24 mouse cellular contexts compared by ENCODE assay signal in genomic region chr2:5592461-5593136, GRCm38 (mm10).
DNase-seq lines count a peak whose midpoint lies in the region; ATAC-seq and TF ChIP-seq lines count a peak whose summit lies in the region.
"Had no signal": no experiment of that assay in that cellular context is flagged by ENCODE, and none has a peak within 500 bp of the region (broad histone marks: within the 10 kb centered on the region; RNA-seq: fewer than 3 reads in every experiment).

No protein-coding gene starts in this region.

- no peak for ATAC-seq in liver, embryonic 12.5 days
- ATAC-seq in hematopoietic stem cell, adult 5-6 weeks (replicated peaks in 1 of 2; ENCODE audit: insufficient read depth in 1 of 2, low FRiP score in 2 of 2, low TSS enrichment in 1 of 2, low read depth in 1 of 2, poor library complexity in 2 of 2, severe bottlenecking in 2 of 2), result peak; percentile 49 to 72
- ATAC-seq in hindbrain, embryonic 12.5 days (ENCODE audit: low FRiP score), result no peak
- no peak for ATAC-seq in megakaryocyte-erythroid progenitor cell, adult 5-6 weeks (replicated peaks; ENCODE audit: low FRiP score, low TSS enrichment, poor library complexity, severe bottlenecking)
- ATAC-seq: forebrain, postnatal 0 days; hindbrain, embryonic 16.5 days; inflammation-experienced regulatory T-cells, adult 6 months; intestine, postnatal 0 days had no signal

- no peak overlapping the region for H3K4me2 ChIP-seq in liver, embryonic 12.5 days
- no peak overlapping the region for H3K4me2 ChIP-seq in hindbrain, embryonic 12.5 days (replicated peaks)
- H3K4me2 ChIP-seq: embryonic facial prominence, embryonic 13.5 days; forebrain, embryonic 12.5 days; heart, embryonic 11.5 days; heart, embryonic 15.5 days had no signal

- H3K27me3 ChIP-seq in liver, adult 2 months (ENCODE audit: control insufficient read depth, insufficient read depth, low read length), result no peaks in the 10 kb centered on the region
- H3K27me3 ChIP-seq in liver, embryonic 12.5 days (replicated peaks), result no peaks in the 10 kb centered on the region
- no peaks in the 10 kb centered on the region for H3K27me3 ChIP-seq in hindbrain, embryonic 12.5 days
- H3K27me3 ChIP-seq: embryonic facial prominence, embryonic 13.5 days; forebrain, embryonic 12.5 days; heart, embryonic 15.5 days had no signal

- H3K36me3 ChIP-seq in liver, adult 2 months (ENCODE audit: control insufficient read depth, insufficient read depth, low read length), result peaks cover 5% of the 10 kb centered on the region; the same call in 1 of the 2 replicates
- no peaks in the 10 kb centered on the region for H3K36me3 ChIP-seq in liver, embryonic 12.5 days
- H3K36me3 ChIP-seq in hindbrain, embryonic 12.5 days, result no peaks in the 10 kb centered on the region
- H3K36me3 ChIP-seq: embryonic facial prominence, embryonic 13.5 days; forebrain, embryonic 12.5 days; G1E; heart, embryonic 15.5 days had no signal

- H3K79me2 ChIP-seq in liver, adult 2 months (ENCODE audit: control insufficient read depth, insufficient read depth, low read length), result peaks cover 30% of the 10 kb centered on the region; the same call in 1 of the 2 replicates

- WGBS in liver, adult 2 months, result 79% methylated on average over 6 of the region's 6 CpGs
- WGBS in liver, embryonic 12.5 days (ENCODE audit: insufficient replicate concordance), result 54% methylated on average over 6 of the region's 6 CpGs
- WGBS in hindbrain, embryonic 12.5 days, result 82% methylated on average over 6 of the region's 6 CpGs

- no peak overlapping the region for H3K9ac ChIP-seq in liver, adult 2 months (ENCODE audit: low read depth, low read length)
- H3K9ac ChIP-seq in liver, embryonic 12.5 days, result no peak overlapping the region
- H3K9ac ChIP-seq in hindbrain, embryonic 12.5 days, result no peak overlapping the region
- H3K9ac ChIP-seq: embryonic facial prominence, embryonic 13.5 days; forebrain, embryonic 12.5 days; forebrain, postnatal 0 days; heart, embryonic 15.5 days had no signal

- H3K27ac ChIP-seq in liver, adult 2 months (replicated peaks; ENCODE audit: insufficient read depth, low read depth, low read length), result 0 out of 2 replicates have a peak overlapping the region, but pooled peaks have one; percentile 22
- no peak overlapping the region for H3K27ac ChIP-seq in liver, embryonic 12.5 days
- no peak overlapping the region for H3K27ac ChIP-seq in hindbrain, embryonic 12.5 days
- H3K27ac ChIP-seq: embryonic facial prominence, embryonic 13.5 days; forebrain, embryonic 12.5 days; heart, embryonic 15.5 days had no signal

- H3K4me1 ChIP-seq in liver, adult 2 months (ENCODE audit: control insufficient read depth, insufficient read depth, low read length), result peaks cover 19% of the 10 kb centered on the region
- peaks cover 9% of the 10 kb centered on the region; the same call in 1 of the 2 replicates for H3K4me1 ChIP-seq in liver, embryonic 12.5 days
- H3K4me1 ChIP-seq in hindbrain, embryonic 12.5 days, result peaks cover 13% of the 10 kb centered on the region

- no peak for TF ChIP-seq POLR2A in liver, adult 2 months (IDR thresholded peaks at IDR 0.05; ENCODE audit: extremely low read depth, insufficient read depth, low read length)

- H3K9me3 ChIP-seq in liver, embryonic 12.5 days (replicated peaks), result no peaks in the 10 kb centered on the region
- no peaks in the 10 kb centered on the region for H3K9me3 ChIP-seq in hindbrain, embryonic 12.5 days (replicated peaks)
- H3K9me3 ChIP-seq: embryonic facial prominence, embryonic 13.5 days; forebrain, embryonic 12.5 days; G1E; heart, embryonic 15.5 days had no signal

- DNase-seq in liver, adult 2 months (ENCODE audit: extremely low read depth, low read depth, low spot score), result no peak
- peak; percentile 67 for DNase-seq in Muller cell, postnatal 12 days (ENCODE audit: inconsistent ontology term)
- no peak for DNase-seq in heart, adult 9 months (ENCODE audit: low spot score in 2 of 2)
- no peak for DNase-seq in ovary, postnatal 14 days (ENCODE audit: low spot score)
- DNase-seq: adrenal gland, adult 8-10 months; adrenal gland, postnatal 36 days; cerebellum, adult 11 months; cerebellum, adult 9-10 months; cerebellum, postnatal 25 days; forebrain, postnatal 0 days; gastrocnemius, postnatal 25 days; heart, adult 11 months had no signal

- no peak overlapping the region for H3K4me3 ChIP-seq in liver, adult 2 months (ENCODE audit: insufficient read depth, low read depth, low read length)
- no peak overlapping the region for H3K4me3 ChIP-seq in liver, embryonic 12.5 days
- no peak overlapping the region for H3K4me3 ChIP-seq in hindbrain, embryonic 12.5 days
- H3K4me3 ChIP-seq: embryonic facial prominence, embryonic 13.5 days; forebrain, embryonic 12.5 days; heart, embryonic 15.5 days had no signal

- TF ChIP-seq CTCF in liver, adult 2 months (IDR thresholded peaks at IDR 0.05; ENCODE audit: low read depth, low read length), result no peak

Comparison
In these comparisons a context has a peak if more than half of its experiments do, and no peak if none do; other contexts are left out.
1. ATAC-seq: peak in hematopoietic stem cell, adult 5-6 weeks (2 of 2); none in liver, embryonic 12.5 days (single experiment), hindbrain, embryonic 12.5 days (single experiment) and megakaryocyte-erythroid progenitor cell, adult 5-6 weeks (single experiment).